Mouse (Mus musculus) embryo, embryonic 10.5 days (tissue): Measurements from ENCODE around the gene Tmem151b.

Source experiments
- DNase-seq: peaks from one replicate; pipeline ENCODE4 v3.0.0-alpha.2; 2015; ENCODE audit warnings: low spot score

The Tmem151b gene

GRCm38 (mm10) chr17:45549617-45550181, at the start of gene Tmem151b:
Tmem151b (minus strand) TSS chr17:45549677.
- peak; percentile 78 for DNase-seq

GRCm38 (mm10) chr17:45598891-45599290, 49.4 kb upstream of the Tmem151b start:
- DNase-seq: no peak

- DNase-seq: no peak
Measured at GRCm38 (mm10) chr17:45598376-45598775, 48.9 kb upstream of the Tmem151b start.

DNA sequence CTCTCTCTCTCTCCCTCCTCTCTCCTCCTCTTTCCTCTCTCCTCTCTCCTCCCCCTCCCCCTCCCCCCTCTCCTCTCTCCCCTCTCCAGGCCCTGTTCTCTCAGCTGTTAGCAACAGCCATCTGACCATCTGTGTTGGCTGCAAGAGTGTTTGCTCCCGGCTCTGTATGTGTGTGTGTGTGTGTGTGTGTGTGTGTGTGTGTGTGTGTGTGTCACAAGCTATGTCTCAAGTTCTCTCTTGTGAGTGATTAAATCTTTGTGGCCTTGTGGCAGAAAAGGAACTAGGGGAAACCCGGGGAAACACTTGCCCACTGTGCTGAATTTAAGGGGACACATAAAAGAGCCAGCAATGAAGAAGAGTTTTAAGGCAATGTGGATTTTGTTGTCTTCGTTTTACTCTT, 48.3 kb upstream of the Tmem151b start:
- peak; percentile 50 for DNase-seq

DNA sequence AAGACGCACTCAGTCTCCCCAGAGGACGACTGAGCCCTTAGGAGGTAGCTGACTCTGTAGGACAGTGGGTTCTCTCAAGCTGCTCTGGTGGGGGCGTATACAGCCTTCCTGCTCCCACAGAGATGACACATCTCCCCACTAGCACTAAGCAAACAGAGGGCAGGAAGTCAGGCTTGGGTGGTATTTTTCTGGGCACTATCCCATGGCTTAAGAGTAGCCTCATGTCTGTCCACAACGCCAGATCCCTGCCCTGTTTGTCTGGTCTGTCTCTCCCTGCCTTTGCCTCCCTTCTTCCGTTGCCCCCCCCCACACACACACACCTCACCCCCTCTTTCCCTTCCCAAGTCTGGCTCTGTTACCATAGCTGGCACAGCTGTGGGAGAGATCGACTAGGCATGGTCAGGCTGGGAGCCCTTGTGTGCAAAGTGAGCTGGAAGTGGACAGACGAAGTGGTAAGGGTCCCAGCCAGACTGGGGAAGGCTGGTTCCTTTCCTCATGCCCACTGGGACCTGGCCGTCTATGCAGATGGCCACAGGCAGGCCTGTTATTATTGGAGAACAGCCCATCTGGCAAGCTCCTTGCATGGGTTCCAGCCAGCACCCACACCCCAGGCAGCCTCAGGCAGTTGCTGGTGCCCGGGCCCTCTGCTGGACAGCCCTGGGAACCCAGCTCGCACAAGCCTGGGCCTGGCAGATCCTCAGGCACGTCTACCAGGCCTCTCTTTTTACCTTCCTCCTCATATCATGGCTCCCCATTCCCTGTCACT, 47.3 kb upstream of the Tmem151b start:
- peak; percentile 64 for DNase-seq

- DNase-seq: peak; percentile 17
Measured at GRCm38 (mm10) chr17:45595736-45596390, 46.4 kb upstream of the Tmem151b start.

GRCm38 (mm10) chr17:45594881-45595735, 45.6 kb upstream of the Tmem151b start:
- peak; percentile 80 for DNase-seq

DNA sequence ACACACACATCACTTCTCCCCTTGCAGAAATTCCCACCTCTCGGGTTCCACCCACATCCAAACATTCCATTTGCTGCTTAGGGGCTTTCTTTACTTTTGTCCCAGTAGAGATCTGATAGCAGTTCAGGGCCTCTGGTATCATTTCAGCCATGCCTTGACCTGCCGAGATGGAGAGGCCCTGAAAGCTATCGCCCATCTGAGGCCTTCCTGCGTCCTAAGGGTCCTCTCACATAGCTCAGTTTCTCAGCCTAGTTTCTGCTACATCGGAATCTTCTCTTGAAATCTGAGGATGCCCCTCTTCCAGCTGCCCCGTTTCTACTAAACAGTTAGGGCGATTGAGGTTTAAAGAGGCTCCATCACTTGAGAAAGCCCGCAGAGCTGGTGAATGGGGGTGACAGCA, 44.7 kb upstream of the Tmem151b start:
- no peak for DNase-seq

- no peak for DNase-seq
Measured at GRCm38 (mm10) chr17:45593479-45593878, 44.0 kb upstream of the Tmem151b start.

DNA sequence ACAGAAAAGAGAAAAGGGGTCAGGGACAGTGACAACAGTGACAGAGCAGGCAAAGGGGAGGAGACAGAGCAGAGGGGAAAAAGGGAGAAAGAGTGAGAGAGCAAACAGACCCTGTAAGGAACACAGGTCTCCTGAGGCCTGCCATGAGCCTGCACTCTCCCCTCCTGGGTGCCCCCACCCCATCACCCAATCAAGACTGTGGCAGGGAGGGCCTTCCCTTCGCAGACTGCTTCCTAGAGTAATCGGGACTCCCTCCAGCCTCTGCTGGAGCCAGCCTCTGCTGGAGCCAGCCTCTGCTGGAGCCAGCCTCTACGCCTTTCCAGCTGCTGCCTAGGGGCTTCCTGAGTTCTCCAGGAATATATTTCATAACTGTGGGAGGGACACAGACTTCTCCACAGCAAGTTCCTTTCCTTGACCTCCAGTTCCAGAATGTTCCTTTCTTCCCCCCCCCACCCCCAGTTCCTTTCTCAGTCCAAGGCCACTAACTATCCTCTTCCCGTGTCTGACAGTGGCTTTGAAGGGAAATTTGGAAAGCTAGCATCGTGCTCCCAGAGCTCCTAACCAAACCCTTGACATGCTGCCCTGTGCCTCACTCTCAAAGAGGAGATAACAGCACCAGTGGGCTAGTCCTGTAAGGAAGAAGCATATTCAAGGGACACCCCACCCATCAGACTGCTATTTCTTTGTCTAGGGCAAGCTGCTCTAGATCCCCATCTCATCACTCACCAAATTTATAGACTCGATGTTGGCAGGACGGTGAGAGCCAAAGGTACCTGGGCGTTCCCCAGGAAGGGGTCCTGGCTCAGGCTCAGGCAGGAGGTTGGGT, 43.3 kb upstream of the Tmem151b start:
- DNase-seq: no peak

GRCm38 (mm10) chr17:45591701-45592605, 42.5 kb upstream of the Tmem151b start:
- no peak for DNase-seq

GRCm38 (mm10) chr17:45590410-45590809, 40.9 kb upstream of the Tmem151b start:
- no peak for DNase-seq

- DNase-seq: no peak
Measured at GRCm38 (mm10) chr17:45589844-45590243, 40.4 kb upstream of the Tmem151b start.

- no peak for DNase-seq
Measured at GRCm38 (mm10) chr17:45589236-45589635, 39.8 kb upstream of the Tmem151b start.

GRCm38 (mm10) chr17:45588370-45588769, 38.9 kb upstream of the Tmem151b start:
- DNase-seq: no peak

DNA sequence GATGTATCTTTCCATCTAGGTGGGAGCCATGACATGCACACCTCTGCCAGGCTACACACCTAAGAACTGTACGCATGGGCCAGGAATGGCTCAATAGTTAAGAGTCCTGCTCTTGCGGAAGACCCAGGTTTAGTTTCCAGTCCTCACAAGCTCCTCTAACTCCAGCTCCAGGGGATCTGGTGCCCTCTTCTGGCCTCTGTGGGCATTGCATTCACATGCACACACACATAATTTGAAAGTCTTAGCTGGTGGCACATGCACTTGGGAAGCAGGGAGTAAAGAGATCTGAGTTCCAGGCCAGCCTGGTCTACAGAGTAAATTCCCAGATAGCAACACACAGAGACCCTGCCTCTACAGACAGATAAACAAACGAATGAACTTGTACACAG, 37.0 kb upstream of the Tmem151b start:
- DNase-seq: no peak

GRCm38 (mm10) chr17:45585725-45586448, 36.4 kb upstream of the Tmem151b start:
- DNase-seq: no peak

DNA sequence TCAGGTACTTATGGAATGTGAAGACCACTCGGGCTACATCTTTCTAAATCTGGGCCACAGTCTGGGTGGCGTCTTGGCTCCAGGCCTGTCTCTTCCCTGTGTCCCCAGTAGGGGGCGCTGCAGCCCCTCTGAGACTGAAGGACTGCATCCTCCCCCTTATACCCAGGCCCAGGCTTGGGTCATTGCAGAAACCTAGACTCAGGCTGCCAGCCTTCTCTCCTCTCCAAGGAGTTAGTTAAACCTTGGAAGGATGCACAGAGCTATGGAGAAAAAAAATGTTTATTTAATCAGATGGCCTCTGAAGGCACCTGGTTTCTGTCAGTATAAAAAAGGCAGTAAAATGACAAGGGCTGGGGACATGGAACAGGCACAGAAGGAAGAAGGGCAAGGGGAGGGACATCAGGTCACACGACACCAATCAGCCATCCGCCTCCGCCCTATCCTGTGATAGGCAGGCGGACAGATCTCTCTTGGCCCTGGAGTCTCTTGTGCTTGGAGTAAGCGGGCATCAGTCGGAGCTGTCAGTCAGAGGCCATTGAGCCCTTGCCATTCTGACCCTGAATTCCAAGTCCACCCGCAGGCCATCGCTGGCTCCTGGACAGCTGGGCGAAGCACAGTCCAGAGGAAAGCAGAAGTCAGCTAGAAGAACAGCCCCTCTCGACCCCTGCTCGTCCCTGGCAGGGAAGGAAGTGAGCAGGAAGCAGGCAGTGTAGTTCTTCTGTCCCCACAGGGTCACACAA, 35.6 kb upstream of the Tmem151b start:
- DNase-seq: peak; percentile 90
